Mouse (Mus musculus) cerebellum, adult 2 months (tissue): Measurements from ENCODE around the gene Myo7a.

Experiments
- CTCF ChIP-seq: fragments of 200-500 bp; IDR thresholded peaks from 2 replicates; pipeline ENCODE4 v1.5.1; 2011; ENCODE audit warnings: low read depth, mild to moderate bottlenecking, control low read depth, low read length, moderate library complexity, borderline replicate concordance; ENCODE audit not compliant: insufficient read depth
- POLR2A ChIP-seq: fragments of 200-500 bp; IDR thresholded peaks from 2 replicates; pipeline ENCODE4 v1.6.1; 2011; ENCODE audit warnings: low read length, control low read depth, borderline replicate concordance; ENCODE audit not compliant: insufficient read depth

DNA sequence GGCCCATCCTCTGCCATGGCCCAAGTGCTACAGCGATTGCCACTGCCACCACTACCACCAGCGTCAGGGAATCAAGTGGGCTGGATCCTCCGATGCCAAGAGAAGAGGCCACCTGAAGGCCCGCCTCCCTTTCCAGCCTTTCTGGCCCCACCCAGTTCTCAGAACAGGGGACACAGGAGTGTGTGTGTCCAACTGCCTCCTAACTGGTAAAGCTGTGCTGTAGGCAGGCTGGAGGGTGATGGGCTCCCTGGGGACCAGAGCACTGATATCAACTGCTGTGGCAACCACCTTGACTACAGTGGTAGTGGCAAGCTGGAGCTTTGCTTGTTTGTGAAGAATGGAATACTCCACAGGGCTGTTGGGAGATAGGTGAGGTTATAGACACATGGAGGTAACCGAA, 26.1 kb upstream of the Myo7a start, which contains the start of gene Omp:
- TF ChIP-seq CTCF (no peak), POLR2A (no peak)
